Mouse (Mus musculus): ENCODE measurements at regions not wholly inside any gene's neighbourhood (a gene's known extent, or its start where the extent isn't known, plus 50 kb on each side); places are given as distances from the start of the nearest gene placed in this dataset.

DNA sequence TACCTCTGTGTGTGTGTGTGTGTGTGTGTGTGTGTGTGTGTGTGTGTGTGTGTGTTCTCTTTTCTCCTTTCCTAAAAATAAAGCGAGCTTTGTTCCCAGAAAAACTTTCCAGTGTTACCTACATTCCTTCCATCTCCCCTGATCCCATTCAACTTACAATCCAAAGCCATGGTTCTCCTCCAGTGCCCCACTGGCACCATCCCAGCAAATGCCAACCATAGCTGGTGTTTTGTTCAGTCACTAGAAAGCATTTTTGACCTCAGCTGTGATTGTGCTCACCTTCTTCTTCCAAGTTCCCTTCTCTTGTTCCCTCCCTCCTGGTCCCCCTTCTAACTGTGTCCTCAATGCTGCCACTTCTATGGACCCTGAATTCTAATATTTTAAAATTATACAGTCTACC, 614.1 kb upstream of the Mpdz start:
- Histone ChIP-seq H3K9ac (no peak overlapping the region), H3K27ac (no peak overlapping the region), H3K27me3 (replicated peaks) (no peaks in the 10 kb centered on the region), H3K9me3 (no peaks in the 10 kb centered on the region), H3K4me2 (replicated peaks) (no peak overlapping the region), H3K4me1 (no peaks in the 10 kb centered on the region), H3K36me3 (no peaks in the 10 kb centered on the region), H3K4me3 (no peak overlapping the region)
- ATAC-seq (ENCODE audit: low FRiP score, low read depth): no peak
- no CpG with 5 or more reads among the region's 1 CpGs for WGBS

- Histone ChIP-seq H3K4me3 (no peak overlapping the region), H3K4me1 (no peaks in the 10 kb centered on the region), H3K9ac (no peak overlapping the region), H3K9me3 (no peaks in the 10 kb centered on the region), H3K27ac (no peak overlapping the region), H3K4me2 (replicated peaks) (no peak overlapping the region), H3K36me3 (no peaks in the 10 kb centered on the region), H3K27me3 (replicated peaks) (no peaks in the 10 kb centered on the region)
- ATAC-seq (ENCODE audit: low FRiP score, low read depth): no peak
- 95% methylated on average over 2 of the region's 2 CpGs for WGBS
Observed at GRCm38 (mm10) chr4:82048171-82048570, 605.6 kb upstream of the Mpdz start.

DNA sequence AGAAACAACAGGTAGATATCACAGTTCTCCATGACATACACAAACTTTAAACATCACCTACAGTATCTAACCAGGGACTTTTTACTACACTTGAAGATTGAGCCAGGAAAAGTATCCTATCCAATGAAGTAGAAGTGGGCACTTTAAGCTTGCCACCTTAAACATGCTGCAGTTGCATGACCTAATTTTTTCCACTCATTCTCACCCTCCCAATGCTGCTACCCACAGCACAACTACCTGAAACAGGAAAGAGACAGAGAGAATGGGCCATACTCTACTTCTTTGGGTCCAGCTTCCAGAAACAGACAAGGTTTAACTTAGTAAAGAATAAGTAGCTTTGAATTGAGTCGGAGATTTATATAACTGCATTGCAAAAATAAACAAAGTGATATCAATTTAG, 594.9 kb upstream of the Mpdz start:
- H3K4me1 ChIP-seq: no peaks in the 10 kb centered on the region
- H3K27me3 ChIP-seq (replicated peaks): no peaks in the 10 kb centered on the region
- H3K36me3 ChIP-seq: no peaks in the 10 kb centered on the region
- H3K4me3 ChIP-seq: no peak overlapping the region
- H3K4me2 ChIP-seq (replicated peaks): no peak overlapping the region
- no peak overlapping the region for H3K27ac ChIP-seq
- WGBS: 91% methylated on average over 1 of the region's 1 CpGs
- no peaks in the 10 kb centered on the region for H3K9me3 ChIP-seq
- H3K9ac ChIP-seq: no peak overlapping the region
- ATAC-seq (ENCODE audit: low FRiP score, low read depth): no peak

GRCm38 (mm10) chr4:82035074-82035703, 592.6 kb upstream of the Mpdz start:
- Histone ChIP-seq H3K27me3 (replicated peaks) (no peaks in the 10 kb centered on the region), H3K9me3 (no peaks in the 10 kb centered on the region), H3K4me1 (no peaks in the 10 kb centered on the region), H3K36me3 (no peaks in the 10 kb centered on the region), H3K9ac (no peak overlapping the region), H3K27ac (no peak overlapping the region), H3K4me2 (replicated peaks) (no peak overlapping the region), H3K4me3 (no peak overlapping the region)
- 54% methylated on average over 3 of the region's 3 CpGs for WGBS
- no peak for ATAC-seq (ENCODE audit: low FRiP score, low read depth)

GRCm38 (mm10) chr4:82029237-82029636, 586.6 kb upstream of the Mpdz start:
- WGBS: 91% methylated on average over 9 of the region's 9 CpGs
- ATAC-seq (ENCODE audit: low FRiP score, low read depth): no peak
- no peaks in the 10 kb centered on the region for H3K36me3 ChIP-seq

DNA sequence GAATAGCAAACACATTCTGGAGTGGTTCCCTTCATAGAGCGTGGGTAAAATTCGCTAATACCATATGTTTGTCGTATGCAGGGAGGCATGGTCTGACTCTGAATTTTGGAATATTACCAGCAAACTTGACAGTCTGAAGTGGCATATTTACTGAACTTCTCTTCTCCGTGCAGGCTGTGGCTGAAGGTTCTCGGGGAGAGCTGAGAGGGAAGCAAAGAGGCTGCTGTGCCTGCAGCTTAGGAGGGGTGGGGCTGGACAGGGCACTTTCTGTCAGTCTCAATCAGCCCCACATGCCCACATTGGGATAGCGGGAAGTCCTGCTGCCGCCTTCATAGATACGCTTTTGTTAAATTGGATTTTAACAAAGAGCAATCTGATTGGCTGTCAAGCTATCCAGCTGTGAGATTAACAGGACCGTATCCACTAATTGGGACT, 584.8 kb upstream of the Mpdz start:
- ATAC-seq (ENCODE audit: low FRiP score, low read depth): no peak
- Histone ChIP-seq H3K27ac (no peak overlapping the region), H3K4me2 (replicated peaks) (no peak overlapping the region), H3K9ac (no peak overlapping the region), H3K36me3 (no peaks in the 10 kb centered on the region), H3K4me1 (no peaks in the 10 kb centered on the region), H3K9me3 (no peaks in the 10 kb centered on the region), H3K4me3 (no peak overlapping the region), H3K27me3 (replicated peaks) (no peaks in the 10 kb centered on the region)
- 76% methylated on average over 9 of the region's 9 CpGs for whole genome bisulfite sequencing

More at GRCm38 (mm10) chr4:82029237-82029636, 586.6 kb upstream of the Mpdz start:
- H3K4me2 ChIP-seq (replicated peaks): no peak overlapping the region
- H3K27ac ChIP-seq: no peak overlapping the region
- H3K4me1 ChIP-seq: no peaks in the 10 kb centered on the region
- no peak overlapping the region for H3K4me3 ChIP-seq
- H3K9me3 ChIP-seq: no peaks in the 10 kb centered on the region
- H3K9ac ChIP-seq: no peak overlapping the region
- H3K27me3 ChIP-seq (replicated peaks): no peaks in the 10 kb centered on the region

DNA sequence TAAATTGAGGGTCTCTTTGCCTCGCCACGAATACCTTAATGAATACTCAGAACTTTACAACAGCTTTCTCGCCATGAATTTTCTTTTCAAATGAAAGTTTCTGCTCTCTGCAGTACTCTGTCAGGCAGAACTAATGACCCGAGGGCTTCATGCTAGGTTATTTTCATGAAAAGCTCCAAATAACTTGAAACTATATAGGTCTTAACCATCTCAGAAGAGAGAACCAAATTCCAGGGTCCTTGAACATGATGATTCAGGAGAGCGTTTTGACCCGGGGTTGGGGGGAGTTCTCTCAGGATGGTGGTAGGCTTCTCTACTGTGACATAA, 558.8 kb upstream of the Mpdz start:
- H3K4me3 ChIP-seq: no peak overlapping the region
- H3K4me2 ChIP-seq (replicated peaks): no peak overlapping the region
- ATAC-seq (ENCODE audit: low FRiP score, low read depth): no peak
- H3K27me3 ChIP-seq (replicated peaks): no peaks in the 10 kb centered on the region
- WGBS: 80% methylated on average over 6 of the region's 6 CpGs
- H3K9me3 ChIP-seq: no peaks in the 10 kb centered on the region
- H3K4me1 ChIP-seq: no peaks in the 10 kb centered on the region
- no peak overlapping the region for H3K9ac ChIP-seq
- H3K36me3 ChIP-seq: no peaks in the 10 kb centered on the region
- no peak overlapping the region for H3K27ac ChIP-seq

DNA sequence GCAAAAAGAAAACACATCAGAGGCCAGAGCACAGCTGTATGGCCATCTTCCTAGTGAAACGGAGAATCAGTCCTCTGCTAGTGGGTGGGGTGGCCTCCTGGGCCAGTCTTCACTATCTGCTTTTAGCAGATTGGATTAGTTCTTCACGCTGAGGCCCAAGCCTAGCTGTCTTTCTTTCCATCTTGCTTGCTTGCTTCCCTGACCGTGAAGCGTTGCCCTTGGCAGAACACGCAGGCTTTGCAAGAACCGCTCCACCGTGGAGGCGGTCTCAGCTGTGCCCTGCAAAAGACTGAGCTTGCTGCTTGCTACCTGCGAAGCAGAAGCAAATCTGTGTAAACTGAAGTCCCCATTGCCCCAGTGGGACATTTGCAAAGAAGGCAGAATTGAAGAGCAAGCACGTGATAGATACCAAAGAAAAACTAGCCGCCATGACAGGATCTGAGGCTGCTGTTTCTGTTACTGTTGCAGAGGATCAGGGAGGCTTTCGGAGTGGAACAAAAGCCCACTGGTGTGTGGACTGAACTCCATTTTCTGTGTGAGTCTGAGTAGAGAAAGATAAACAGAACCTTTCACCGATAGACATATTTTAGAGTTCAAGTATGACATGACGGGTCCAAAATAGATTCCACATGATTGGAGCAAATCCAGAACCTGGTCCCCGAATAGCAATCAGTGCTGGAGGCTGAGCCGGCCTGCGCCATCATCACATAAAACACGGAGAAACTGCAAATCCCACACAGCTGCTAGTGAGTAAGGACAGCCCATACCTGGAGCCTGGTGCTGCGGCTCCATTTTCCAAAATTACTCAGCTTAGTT, 558.2 kb upstream of the Mpdz start:
- Histone ChIP-seq H3K36me3 (no peaks in the 10 kb centered on the region), H3K4me1 (no peaks in the 10 kb centered on the region), H3K9me3 (no peaks in the 10 kb centered on the region), H3K4me3 (no peak overlapping the region), H3K27me3 (replicated peaks) (no peaks in the 10 kb centered on the region), H3K4me2 (replicated peaks) (no peak overlapping the region), H3K9ac (no peak overlapping the region), H3K27ac (no peak overlapping the region)
- WGBS: 87% methylated on average over 19 of the region's 19 CpGs
- no peak for ATAC-seq (ENCODE audit: low FRiP score, low read depth)

DNA sequence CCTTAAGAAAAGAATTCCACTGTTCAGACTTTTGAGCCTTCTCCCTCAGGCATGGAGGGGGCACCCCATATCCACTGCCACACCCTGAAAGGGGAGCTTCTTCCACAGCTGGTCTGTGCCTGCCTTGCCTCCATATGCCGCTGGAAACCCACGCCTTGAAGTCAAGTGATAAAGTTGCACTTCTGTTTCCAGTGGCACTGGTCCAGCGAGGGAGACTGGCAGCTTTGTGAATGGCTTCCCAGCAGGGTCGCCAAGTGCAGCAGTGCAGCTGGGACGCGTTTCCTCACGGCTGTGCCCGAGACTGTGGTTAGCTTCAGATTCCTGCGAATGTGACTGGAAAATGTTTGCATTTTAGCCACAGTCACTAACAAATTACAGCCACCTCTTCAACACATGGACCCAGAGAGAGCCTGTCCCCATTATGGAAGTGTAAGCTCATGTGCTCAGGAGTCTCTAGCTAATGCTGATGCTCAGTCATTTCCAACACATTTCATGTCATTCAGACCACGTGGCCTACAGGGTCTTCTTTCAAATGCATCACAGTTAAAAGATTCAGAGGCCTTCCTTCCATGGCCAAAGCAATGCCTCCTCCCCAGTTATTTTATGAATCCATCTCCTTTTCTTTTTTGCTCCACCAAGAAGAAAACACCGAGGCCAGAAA, 557.2 kb upstream of the Mpdz start:
- 65% methylated on average over 11 of the region's 11 CpGs for WGBS
- ATAC-seq (ENCODE audit: low FRiP score, low read depth): no peak
- Histone ChIP-seq H3K9ac (no peak overlapping the region), H3K27me3 (replicated peaks) (no peaks in the 10 kb centered on the region), H3K4me2 (replicated peaks) (no peak overlapping the region), H3K27ac (no peak overlapping the region), H3K4me1 (no peaks in the 10 kb centered on the region), H3K36me3 (no peaks in the 10 kb centered on the region), H3K9me3 (no peaks in the 10 kb centered on the region), H3K4me3 (no peak overlapping the region)

GRCm38 (mm10) chr4:81999093-81999492, 556.5 kb upstream of the Mpdz start:
- ATAC-seq (ENCODE audit: low FRiP score, low read depth): no peak
- H3K27me3 ChIP-seq (replicated peaks): no peaks in the 10 kb centered on the region
- H3K9me3 ChIP-seq: no peaks in the 10 kb centered on the region
- H3K4me2 ChIP-seq (replicated peaks): no peak overlapping the region
- 92% methylated on average over 3 of the region's 3 CpGs for WGBS
- no peak overlapping the region for H3K9ac ChIP-seq
- no peaks in the 10 kb centered on the region for H3K4me1 ChIP-seq
- no peak overlapping the region for H3K27ac ChIP-seq
- H3K4me3 ChIP-seq: no peak overlapping the region
- no peaks in the 10 kb centered on the region for H3K36me3 ChIP-seq

GRCm38 (mm10) chr4:81996445-81996844, 553.8 kb upstream of the Mpdz start:
- Histone ChIP-seq H3K4me1 (no peaks in the 10 kb centered on the region), H3K27ac (no peak overlapping the region), H3K4me2 (replicated peaks) (no peak overlapping the region), H3K27me3 (replicated peaks) (no peaks in the 10 kb centered on the region), H3K9me3 (no peaks in the 10 kb centered on the region), H3K36me3 (no peaks in the 10 kb centered on the region), H3K9ac (no peak overlapping the region), H3K4me3 (no peak overlapping the region)
- 80% methylated on average over 3 of the region's 3 CpGs for WGBS
- no peak for ATAC-seq (ENCODE audit: low FRiP score, low read depth)

DNA sequence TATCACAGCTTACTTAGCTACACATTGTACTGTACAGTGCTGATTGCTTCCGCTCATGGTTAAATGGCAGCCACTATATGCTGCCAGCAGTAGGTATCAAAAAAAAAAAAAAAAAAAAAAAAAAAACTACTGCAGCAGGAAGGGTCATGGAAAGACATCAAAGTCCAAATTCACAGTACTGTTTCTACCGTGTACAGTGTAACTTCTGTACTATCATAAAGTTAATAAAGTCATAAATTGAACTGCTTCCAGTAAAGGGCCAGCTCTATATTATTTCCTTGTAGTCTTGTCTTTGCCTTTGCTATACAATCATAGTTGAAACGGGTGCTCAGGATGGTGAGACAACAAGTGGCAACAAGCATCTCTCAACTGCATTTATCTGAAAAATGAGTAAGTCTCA, 552.6 kb upstream of the Mpdz start:
- Histone ChIP-seq H3K4me2 (replicated peaks) (no peak overlapping the region), H3K4me1 (no peaks in the 10 kb centered on the region), H3K27ac (no peak overlapping the region), H3K9me3 (no peaks in the 10 kb centered on the region), H3K27me3 (replicated peaks) (no peaks in the 10 kb centered on the region), H3K4me3 (no peak overlapping the region), H3K36me3 (no peaks in the 10 kb centered on the region), H3K9ac (no peak overlapping the region)
- whole genome bisulfite sequencing: 91% methylated on average over 3 of the region's 3 CpGs
- ATAC-seq (ENCODE audit: low FRiP score, low read depth): no peak
